Mouse (Mus musculus): ENCODE measurements at regions not wholly inside any gene's neighbourhood (a gene's known extent, or its start where the extent isn't known, plus 50 kb on each side); places are given as distances from the start of the nearest gene placed in this dataset.

- WGBS, result 56% methylated on average over 4 of the region's 4 CpGs
- Histone ChIP-seq H3K4me2 (replicated peaks; ENCODE audit: low read depth) (no peak overlapping the region), H3K4me1 (replicated peaks; ENCODE audit: control insufficient read depth, insufficient read depth, low read length) (no peaks in the 10 kb centered on the region), H3K9ac (ENCODE audit: low read depth, low read length) (no peak overlapping the region), H3K36me3 (ENCODE audit: control insufficient read depth, insufficient read depth) (no peaks in the 10 kb centered on the region), H3K27ac (ENCODE audit: low read depth, low read length) (no peak overlapping the region), H3K9me3 (ENCODE audit: control insufficient read depth) (no peaks in the 10 kb centered on the region), H3K27me3 (replicated peaks; ENCODE audit: control insufficient read depth, insufficient read depth, low read length) (no peaks in the 10 kb centered on the region), H3K4me3 (ENCODE audit: low read depth, low read length) (no peak overlapping the region)
- no peak for TF ChIP-seq CTCF (IDR thresholded peaks at IDR 0.05; ENCODE audit: low read depth)
- ATAC-seq, result no peak
Observed at GRCm38 (mm10) chr11:57390826-57391225, 127.6 kb downstream of the Fam114a2 start.

All from intestine, postnatal 0 days (tissue).